Mouse (Mus musculus) heart, embryonic 15.5 days (tissue): ENCODE measurements around the gene Fam163b. TPM values are rescaled to one million over a fixed set of nuclear protein-coding genes. Genes with fewer than 3 reads are reported as not detected.

Experiments
- ATAC-seq: fragments of 200-750 bp; cut with Nextera tagmentation; replicated peaks from 2 replicates; pipeline ENCODE4 v1.8.0; 2017; ENCODE audit warnings: low read depth, moderate TSS enrichment; ENCODE audit not compliant: insufficient number of reproducible peaks, insufficient read depth, low FRiP score
- H3K27ac ChIP-seq: fragments of 300-500 bp; sonication (generic); 2 replicates; pipeline ENCODE4 v1.5.1; 2015; ENCODE audit warnings: mild to moderate bottlenecking, inconsistent platforms
- H3K27me3 ChIP-seq: fragments of 300-500 bp; sonication (generic); 2 replicates; pipeline ENCODE4 v1.6.1; 2015; ENCODE audit warnings: inconsistent platforms
- H3K36me3 ChIP-seq: fragments of 300-500 bp; sonication (generic); 2 replicates; pipeline ENCODE4 v1.6.1; 2015; ENCODE audit warnings: mild to moderate bottlenecking, inconsistent platforms
- H3K4me1 ChIP-seq: fragments of 300-500 bp; sonication (generic); replicated peaks from 2 replicates; pipeline ENCODE4 v1.6.1; 2015; ENCODE audit warnings: inconsistent platforms
- H3K4me2 ChIP-seq: fragments of 300-500 bp; sonication (generic); 2 replicates; pipeline ENCODE4 v1.6.1; 2015; ENCODE audit warnings: inconsistent platforms, mild to moderate bottlenecking, moderate library complexity
- H3K4me3 ChIP-seq: fragments of 300-500 bp; sonication (generic); 2 replicates; pipeline ENCODE4 v1.5.1; 2015; ENCODE audit warnings: mild to moderate bottlenecking, inconsistent platforms
- H3K9ac ChIP-seq: fragments of 300-500 bp; sonication (generic); 2 replicates; pipeline ENCODE4 v1.6.1; 2015; ENCODE audit warnings: mild to moderate bottlenecking, inconsistent platforms
- H3K9me3 ChIP-seq: fragments of 300-500 bp; sonication (generic); replicated peaks from 2 replicates; pipeline ENCODE4 v1.6.1; 2016; ENCODE audit warnings: inconsistent platforms
- WGBS: fragments of 180-500 bp; shearing (Covaris S2); methylation state at CpG from one replicate; pipeline ENCODE4 v1.1.7; 2015; ENCODE audit warnings: mixed read lengths; 5-methylcytosine and 5-hydroxymethylcytosine counted together
- polyA plus RNA-seq: library from polyadenylated mRNA; unstranded; fragments of >200 nt; fragmentation: Nextera tagmentation; extraction: Ambion mirVana; gene quantifications from 2 replicates; pipeline ENCODE4 v1.2.1, GENCODE M21; 2015

The Fam163b gene
- 0.39 and 0.67 TPM in 2 replicates for polyA plus RNA-seq

GRCm38 (mm10) chr2:27141950-27142693, at the start of gene Fam163b:
Fam163b (minus strand) TSS chr2:27142491.
- no peak within 1 kb of the TSS for H3K27ac ChIP-seq
- H3K9me3 ChIP-seq: no peaks in the 10 kb centered on the region
- 1% methylated on average over 62 of the region's 62 CpGs for WGBS
- peak within 1 kb of the TSS; percentile 47 for H3K4me3 ChIP-seq
- peak within 1 kb of the TSS; percentile 32; the same call in 1 of the 2 replicates for H3K9ac ChIP-seq
- H3K4me2 ChIP-seq: peak within 1 kb of the TSS; percentile 85
- H3K4me1 ChIP-seq: peaks cover 10% of the 10 kb centered on the region
- H3K27me3 ChIP-seq: peaks cover 80% of the 10 kb centered on the region
- H3K36me3 ChIP-seq: no peaks in the 10 kb centered on the region
- peak; percentile 80; the same call in 1 of the 2 replicates for ATAC-seq

- H3K27ac ChIP-seq: no peak overlapping the region
- H3K4me2 ChIP-seq: no peak overlapping the region
- no peak overlapping the region for H3K9ac ChIP-seq
- no peak overlapping the region for H3K4me3 ChIP-seq
- ATAC-seq: no peak
- peaks cover 7% of the 10 kb centered on the region; the same call in 1 of the 2 replicates for H3K4me1 ChIP-seq
- H3K9me3 ChIP-seq: no peaks in the 10 kb centered on the region
- H3K36me3 ChIP-seq: 0 out of 2 replicates have a peak, but pooled peaks cover 3% of the 10 kb centered on the region
- no peaks in the 10 kb centered on the region for H3K27me3 ChIP-seq
- 74% methylated on average over 4 of the region's 4 CpGs for WGBS
These were observed 47.7 kb upstream of the Fam163b start for GRCm38 (mm10) chr2:27189994-27190393.

GRCm38 (mm10) chr2:27187531-27187930, 45.2 kb upstream of the Fam163b start:
- H3K4me2 ChIP-seq: no peak overlapping the region
- no peaks in the 10 kb centered on the region for H3K9me3 ChIP-seq
- H3K9ac ChIP-seq: no peak overlapping the region
- no peak overlapping the region for H3K4me3 ChIP-seq
- H3K4me1 ChIP-seq: peaks cover 24% of the 10 kb centered on the region
- 46% methylated on average over 6 of the region's 6 CpGs for WGBS
- no peak overlapping the region for H3K27ac ChIP-seq
- no peak for ATAC-seq
- 0 out of 2 replicates have a peak, but pooled peaks cover 3% of the 10 kb centered on the region for H3K36me3 ChIP-seq
- H3K27me3 ChIP-seq: no peaks in the 10 kb centered on the region

GRCm38 (mm10) chr2:27183734-27184133, 41.4 kb upstream of the Fam163b start:
- Histone ChIP-seq H3K36me3 (no peaks in the 10 kb centered on the region), H3K27me3 (no peaks in the 10 kb centered on the region), H3K9me3 (no peaks in the 10 kb centered on the region), H3K4me2 (no peak overlapping the region), H3K27ac (peak overlapping the region; percentile 90; the same call in 1 of the 2 replicates), H3K4me3 (no peak overlapping the region), H3K9ac (no peak overlapping the region), H3K4me1 (peaks cover 62% of the 10 kb centered on the region)
- WGBS: 58% methylated on average over 12 of the region's 12 CpGs
- no peak for ATAC-seq

GRCm38 (mm10) chr2:27181907-27182306, 39.6 kb upstream of the Fam163b start:
- Histone ChIP-seq H3K27ac (peak overlapping the region; percentile 90), H3K4me2 (peak overlapping the region; percentile 37), H3K4me3 (peak overlapping the region; percentile 14; the same call in 1 of the 2 replicates), H3K9me3 (no peaks in the 10 kb centered on the region), H3K9ac (peak overlapping the region; percentile 20; the same call in 1 of the 2 replicates), H3K27me3 (no peaks in the 10 kb centered on the region), H3K4me1 (peaks cover 66% of the 10 kb centered on the region), H3K36me3 (no peaks in the 10 kb centered on the region)
- ATAC-seq: peak; percentile 57
- 36% methylated on average over 4 of the region's 4 CpGs for WGBS

GRCm38 (mm10) chr2:27179101-27179500, 36.8 kb upstream of the Fam163b start:
- peak overlapping the region; percentile 82 for H3K27ac ChIP-seq
- H3K4me1 ChIP-seq: peaks cover 80% of the 10 kb centered on the region
- WGBS: 33% methylated on average over 8 of the region's 8 CpGs
- H3K9ac ChIP-seq: no peak overlapping the region
- peak; percentile 63 for ATAC-seq
- H3K9me3 ChIP-seq: no peaks in the 10 kb centered on the region
- no peaks in the 10 kb centered on the region for H3K36me3 ChIP-seq
- H3K4me2 ChIP-seq: no peak overlapping the region
- H3K4me3 ChIP-seq: no peak overlapping the region
- no peaks in the 10 kb centered on the region for H3K27me3 ChIP-seq

- Histone ChIP-seq H3K4me1 (peaks cover 51% of the 10 kb centered on the region), H3K36me3 (no peaks in the 10 kb centered on the region), H3K9ac (no peak overlapping the region), H3K9me3 (no peaks in the 10 kb centered on the region), H3K4me3 (no peak overlapping the region), H3K4me2 (no peak overlapping the region), H3K27ac (peak overlapping the region; percentile 44), H3K27me3 (no peaks in the 10 kb centered on the region)
- WGBS: 55% methylated on average over 10 of the region's 10 CpGs
- no peak for ATAC-seq
These were observed 33.5 kb upstream of the Fam163b start for GRCm38 (mm10) chr2:27175696-27176267.

- Histone ChIP-seq H3K4me1 (peaks cover 35% of the 10 kb centered on the region), H3K36me3 (no peaks in the 10 kb centered on the region), H3K9ac (no peak overlapping the region), H3K27me3 (no peaks in the 10 kb centered on the region), H3K4me2 (no peak overlapping the region), H3K9me3 (no peaks in the 10 kb centered on the region), H3K4me3 (no peak overlapping the region), H3K27ac (no peak overlapping the region)
- ATAC-seq: no peak
- 74% methylated on average over 2 of the region's 2 CpGs for WGBS
These were observed 32.0 kb upstream of the Fam163b start for GRCm38 (mm10) chr2:27174242-27174641.

GRCm38 (mm10) chr2:27166999-27167398, 24.7 kb upstream of the Fam163b start:
- Histone ChIP-seq H3K4me2 (no peak overlapping the region), H3K27ac (peak overlapping the region; percentile 9; the same call in 1 of the 2 replicates), H3K27me3 (peaks cover 9% of the 10 kb centered on the region), H3K9ac (no peak overlapping the region; the same call in 1 of the 2 replicates), H3K9me3 (no peaks in the 10 kb centered on the region), H3K4me1 (peaks cover 17% of the 10 kb centered on the region), H3K4me3 (no peak overlapping the region), H3K36me3 (no peaks in the 10 kb centered on the region)
- 15% methylated on average over 2 of the region's 2 CpGs for WGBS
- ATAC-seq: no peak

- WGBS: 87% methylated on average over 2 of the region's 2 CpGs
- Histone ChIP-seq H3K9me3 (no peaks in the 10 kb centered on the region), H3K27me3 (peaks cover 9% of the 10 kb centered on the region), H3K36me3 (no peaks in the 10 kb centered on the region), H3K27ac (no peak overlapping the region), H3K4me3 (no peak overlapping the region), H3K9ac (no peak overlapping the region), H3K4me2 (no peak overlapping the region), H3K4me1 (peaks cover 17% of the 10 kb centered on the region)
- ATAC-seq: no peak
These were observed 23.8 kb upstream of the Fam163b start for GRCm38 (mm10) chr2:27166074-27166473.

- Histone ChIP-seq H3K4me2 (no peak within 1 kb of the TSS), H3K4me3 (no peak within 1 kb of the TSS), H3K27me3 (peaks cover 9% of the 10 kb centered on the region), H3K27ac (no peak within 1 kb of the TSS), H3K9me3 (no peaks in the 10 kb centered on the region), H3K4me1 (peaks cover 17% of the 10 kb centered on the region), H3K9ac (no peak within 1 kb of the TSS), H3K36me3 (no peaks in the 10 kb centered on the region)
- 76% methylated on average over 12 of the region's 12 CpGs for WGBS
- ATAC-seq: no peak; the same call in 1 of the 2 replicates
These were observed 22.7 kb upstream of the Fam163b start, which contains the start of gene Dbh for GRCm38 (mm10) chr2:27164796-27165590. Dbh (plus strand) TSS chr2:27165233.
